Mouse (Mus musculus) E14TG2a.4 (cell line): ENCODE results near the gene Aph1a.
"Not testable (repeated sequence)": the region's sequence is repeated elsewhere in the genome, so short reads cannot be mapped to it uniquely, and the experiment has no call there.

Source experiments
- H3K27me3 ChIP-seq: 2 replicates; pipeline ENCODE4 v1.6.1; 2014; ENCODE audit warnings: low read length, control low read depth; ENCODE audit not compliant: insufficient read depth
- H3K36me3 ChIP-seq: 2 replicates; pipeline ENCODE4 v1.6.1; 2014; ENCODE audit warnings: low read length, control low read depth; ENCODE audit not compliant: insufficient read depth
- H3K4me1 ChIP-seq: replicated peaks from 2 replicates; pipeline ENCODE4 v1.6.1; 2014; ENCODE audit warnings: low read depth, low read length, control low read depth
- H3K4me3 ChIP-seq: replicated peaks from 2 replicates; pipeline ENCODE4 v1.5.1; 2014; ENCODE audit warnings: mild to moderate bottlenecking, low read length
- H3K9me3 ChIP-seq: 2 replicates; pipeline ENCODE4 v1.6.1; 2014; ENCODE audit warnings: low read length, control low read depth
- CTCF ChIP-seq: conservative IDR thresholded peaks from 2 replicates; pipeline ENCODE4 v1.5.1; 2014; ENCODE audit warnings: low read length
- NANOG ChIP-seq: IDR thresholded peaks from 2 replicates; pipeline ENCODE4 v1.6.1; 2014; ENCODE audit warnings: borderline replicate concordance, low read length, mixed read lengths
- POU5F1 ChIP-seq: IDR thresholded peaks from 2 replicates; pipeline ENCODE4 v1.6.1; 2014; ENCODE audit warnings: low read length, borderline replicate concordance

The Aph1a gene

DNA sequence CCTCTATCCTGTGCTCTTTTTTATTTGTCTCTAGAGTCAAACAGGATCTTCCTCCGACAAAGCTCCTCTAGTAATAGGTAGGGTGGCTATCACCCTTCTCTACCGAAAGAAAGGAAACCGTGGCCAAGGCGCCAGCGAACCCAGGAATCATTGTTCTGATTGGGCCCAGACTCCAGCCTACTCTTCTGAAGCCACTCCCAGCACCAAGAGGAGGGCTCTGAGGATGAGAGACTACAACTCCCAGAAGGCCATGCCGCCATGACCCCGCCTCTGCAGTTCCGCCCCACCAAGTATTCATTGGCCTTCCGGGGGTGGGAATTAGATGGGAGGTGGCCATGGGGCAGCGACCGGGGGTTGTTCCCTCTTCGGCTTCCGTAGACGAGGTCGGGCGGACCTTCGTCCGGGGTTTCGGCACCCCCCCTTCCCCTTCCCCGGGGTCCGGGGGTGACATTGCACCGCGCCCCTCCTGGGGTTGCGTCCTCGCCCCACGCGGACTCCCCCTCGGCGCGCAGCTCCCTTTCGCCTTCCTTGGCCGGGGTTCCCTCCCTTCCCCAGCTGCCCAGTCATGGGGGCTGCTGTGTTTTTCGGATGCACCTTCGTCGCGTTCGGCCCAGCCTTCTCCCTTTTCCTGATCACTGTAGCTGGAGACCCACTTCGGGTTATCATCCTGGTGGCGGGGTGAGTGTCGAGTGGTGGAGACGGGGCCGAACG, at the start of gene Aph1a:
Gene Aph1a, plus strand, starts transcription at position 364 of the 711 bp plus-strand sequence.
- Histone ChIP-seq H3K4me1 (peaks cover 71% of the 10 kb centered on the region), H3K36me3 (peaks cover 24% of the 10 kb centered on the region), H3K4me3 (peak within 1 kb of the TSS; percentile 88)
- not testable (repeated sequence) for H3K27me3 ChIP-seq, H3K9me3 ChIP-seq

GRCm38 (mm10) chr3:95850611-95851010, 43.2 kb upstream of the Aph1a start:
- Histone ChIP-seq H3K27me3 (no peaks in the 10 kb centered on the region), H3K36me3 (peaks cover 88% of the 10 kb centered on the region), H3K4me3 (no peak overlapping the region), H3K9me3 (no peaks in the 10 kb centered on the region), H3K4me1 (peaks cover 22% of the 10 kb centered on the region)
- no peak for TF ChIP-seq CTCF
- TF ChIP-seq POU5F1 = no peak
- no peak for TF ChIP-seq NANOG

DNA sequence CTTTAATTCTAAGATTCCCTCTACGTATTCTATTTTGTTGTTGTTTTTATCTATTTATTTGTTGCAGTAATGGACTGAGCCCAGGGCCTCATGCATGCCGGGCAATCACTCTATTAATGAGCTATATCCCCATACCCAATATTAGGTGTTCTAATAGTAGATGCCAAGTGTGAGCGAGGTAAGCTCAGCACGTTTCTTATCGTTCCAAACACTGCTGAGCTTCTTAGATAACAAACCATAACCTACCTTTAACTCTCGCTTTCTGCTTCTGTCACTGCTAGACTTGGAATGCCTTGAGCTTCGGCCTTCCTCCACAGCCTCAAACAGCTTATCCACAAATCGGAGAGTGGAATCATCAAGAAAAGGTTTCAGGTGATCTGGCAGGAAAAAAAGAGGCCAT, 42.5 kb upstream of the Aph1a start:
- Histone ChIP-seq H3K27me3 (no peaks in the 10 kb centered on the region), H3K36me3 (peaks cover 81% of the 10 kb centered on the region), H3K4me3 (no peak overlapping the region), H3K9me3 (no peaks in the 10 kb centered on the region), H3K4me1 (peaks cover 24% of the 10 kb centered on the region)
- TF ChIP-seq POU5F1 (no peak), NANOG (no peak), CTCF (no peak)

DNA sequence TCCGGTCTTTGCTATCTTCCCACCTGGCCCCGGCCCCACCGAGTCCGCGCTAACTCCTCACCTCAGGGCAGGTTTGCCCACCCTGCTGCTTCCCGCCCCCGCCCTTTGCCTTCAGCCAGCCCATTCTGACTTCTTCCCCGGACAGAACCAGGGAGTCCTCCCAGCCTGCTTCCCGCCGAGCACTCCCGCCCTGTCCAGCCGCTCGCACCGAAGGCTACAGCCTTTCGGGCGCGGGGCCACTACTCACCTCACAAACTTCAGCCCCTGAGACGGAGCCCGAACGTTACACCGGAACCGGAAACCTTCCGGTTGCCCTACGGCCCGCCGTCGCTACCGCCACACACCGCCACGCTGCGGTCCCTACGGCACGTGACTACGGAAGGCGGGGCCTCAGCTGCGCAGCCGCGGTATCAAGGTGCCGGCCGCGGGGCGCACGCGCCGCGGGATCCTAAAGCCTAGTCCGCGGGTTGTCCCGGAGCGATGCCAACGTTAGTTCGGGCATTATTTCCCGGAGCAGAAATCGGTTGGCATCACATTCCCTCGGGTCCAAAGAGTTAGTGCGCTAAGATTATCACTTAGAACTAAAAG, 38.2 kb upstream of the Aph1a start, which contains the start of gene Prpf3:
Gene Prpf3, minus strand, starts transcription at position 384 of the 588 bp plus-strand sequence.
- H3K4me3 ChIP-seq = peak within 1 kb of the TSS; percentile 92
- H3K36me3 ChIP-seq = peaks cover 38% of the 10 kb centered on the region
- no peaks in the 10 kb centered on the region for H3K9me3 ChIP-seq
- H3K4me1 ChIP-seq = peaks cover 36% of the 10 kb centered on the region
- TF ChIP-seq NANOG (no peak), CTCF (no peak), POU5F1 (no peak)
- no peaks in the 10 kb centered on the region for H3K27me3 ChIP-seq

DNA sequence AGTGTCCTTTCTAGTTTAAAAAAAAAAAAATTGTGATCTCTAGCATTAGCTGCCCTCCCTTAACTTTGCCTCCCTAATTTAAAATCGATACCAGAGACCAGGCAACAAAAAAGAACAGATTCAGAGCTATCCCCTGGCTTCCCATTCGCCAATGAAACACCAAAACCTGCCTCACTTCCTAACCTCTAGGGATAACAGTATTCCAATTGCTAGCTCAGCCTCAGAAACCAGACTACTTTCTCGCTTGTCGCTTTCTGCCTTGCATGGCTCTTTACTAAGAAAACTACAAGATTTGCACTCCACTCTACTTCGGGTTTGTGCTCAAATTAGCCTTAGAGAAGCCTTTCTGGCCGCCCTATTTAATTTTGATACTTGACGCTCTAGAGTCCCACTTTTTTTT, 37.7 kb upstream of the Aph1a start:
- TF ChIP-seq NANOG (no peak), POU5F1 (no peak), CTCF (no peak)

GRCm38 (mm10) chr3:95857050-95857449, 36.7 kb upstream of the Aph1a start:
- not testable (repeated sequence) for H3K4me3 ChIP-seq, H3K9me3 ChIP-seq, H3K27me3 ChIP-seq
- peaks cover 48% of the 10 kb centered on the region for H3K4me1 ChIP-seq
- H3K36me3 ChIP-seq = peaks cover 24% of the 10 kb centered on the region

More for the DNA sequence above, 37.7 kb upstream of the Aph1a start:
- Histone ChIP-seq H3K9me3 (no peaks in the 10 kb centered on the region), H3K4me3 (peak overlapping the region; percentile 92), H3K27me3 (no peaks in the 10 kb centered on the region), H3K4me1 (peaks cover 41% of the 10 kb centered on the region), H3K36me3 (peaks cover 33% of the 10 kb centered on the region)

GRCm38 (mm10) chr3:95858278-95858677, 35.5 kb upstream of the Aph1a start:
- not testable (repeated sequence) for H3K9me3 ChIP-seq, H3K27me3 ChIP-seq, H3K4me3 ChIP-seq
- H3K36me3 ChIP-seq = peaks cover 18% of the 10 kb centered on the region
- peaks cover 51% of the 10 kb centered on the region for H3K4me1 ChIP-seq

DNA sequence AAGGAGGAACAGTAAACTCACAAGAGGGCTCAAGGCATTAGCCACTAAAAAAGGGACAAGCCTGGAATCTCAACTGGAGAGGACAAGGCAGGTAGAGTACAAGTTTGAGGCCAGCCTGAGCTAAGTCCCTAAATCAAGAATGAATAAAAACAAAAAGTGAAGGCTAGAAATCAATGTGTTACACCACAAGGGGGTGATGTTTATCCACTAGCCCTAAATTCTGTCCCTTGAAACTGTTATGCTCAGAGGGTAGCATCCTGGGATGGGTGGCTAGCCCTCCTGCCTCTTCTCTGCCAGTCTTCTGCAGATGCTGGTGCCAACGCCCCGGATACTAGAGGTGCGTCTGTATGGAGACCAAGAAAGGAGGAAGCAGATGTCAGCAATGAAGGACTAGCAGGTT, 33.4 kb upstream of the Aph1a start:
- no peak for TF ChIP-seq NANOG
- TF ChIP-seq CTCF = peak; percentile 29
- no peaks in the 10 kb centered on the region for H3K27me3 ChIP-seq
- H3K36me3 ChIP-seq = peaks cover 8% of the 10 kb centered on the region; the same call in 1 of the 2 replicates
- peaks cover 55% of the 10 kb centered on the region for H3K4me1 ChIP-seq
- H3K9me3 ChIP-seq = no peaks in the 10 kb centered on the region
- H3K4me3 ChIP-seq = no peak overlapping the region

GRCm38 (mm10) chr3:95861216-95861615, 32.6 kb upstream of the Aph1a start:
- TF ChIP-seq NANOG = no peak
- TF ChIP-seq CTCF = peak; percentile 44
- Histone ChIP-seq H3K9me3 (no peaks in the 10 kb centered on the region), H3K36me3 (peaks cover 8% of the 10 kb centered on the region; the same call in 1 of the 2 replicates), H3K4me3 (no peak overlapping the region), H3K4me1 (peaks cover 62% of the 10 kb centered on the region), H3K27me3 (no peaks in the 10 kb centered on the region)
